Mouse (Mus musculus) adrenal gland, adult 10 weeks (tissue): Measurements from ENCODE around the gene Ints5. TPM values are rescaled to one million over a fixed set of nuclear protein-coding genes. Genes with fewer than 3 reads are reported as not detected.

Experiments
- polyA plus RNA-seq: library from polyadenylated mRNA; stranded (reverse); fragments of 350-450 nt; fragmentation: Illumina TruSeq; extraction: RNeasy Lipid Tissue Mini Kit (QIAGEN cat#74804); gene quantifications from one replicate; pipeline ENCODE4 v1.2.3, GENCODE M21; 2014; ENCODE audit warnings: low read depth, low replicate concordance

Ints5 gene
- polyA plus RNA-seq = 1.2 TPM

DNA sequence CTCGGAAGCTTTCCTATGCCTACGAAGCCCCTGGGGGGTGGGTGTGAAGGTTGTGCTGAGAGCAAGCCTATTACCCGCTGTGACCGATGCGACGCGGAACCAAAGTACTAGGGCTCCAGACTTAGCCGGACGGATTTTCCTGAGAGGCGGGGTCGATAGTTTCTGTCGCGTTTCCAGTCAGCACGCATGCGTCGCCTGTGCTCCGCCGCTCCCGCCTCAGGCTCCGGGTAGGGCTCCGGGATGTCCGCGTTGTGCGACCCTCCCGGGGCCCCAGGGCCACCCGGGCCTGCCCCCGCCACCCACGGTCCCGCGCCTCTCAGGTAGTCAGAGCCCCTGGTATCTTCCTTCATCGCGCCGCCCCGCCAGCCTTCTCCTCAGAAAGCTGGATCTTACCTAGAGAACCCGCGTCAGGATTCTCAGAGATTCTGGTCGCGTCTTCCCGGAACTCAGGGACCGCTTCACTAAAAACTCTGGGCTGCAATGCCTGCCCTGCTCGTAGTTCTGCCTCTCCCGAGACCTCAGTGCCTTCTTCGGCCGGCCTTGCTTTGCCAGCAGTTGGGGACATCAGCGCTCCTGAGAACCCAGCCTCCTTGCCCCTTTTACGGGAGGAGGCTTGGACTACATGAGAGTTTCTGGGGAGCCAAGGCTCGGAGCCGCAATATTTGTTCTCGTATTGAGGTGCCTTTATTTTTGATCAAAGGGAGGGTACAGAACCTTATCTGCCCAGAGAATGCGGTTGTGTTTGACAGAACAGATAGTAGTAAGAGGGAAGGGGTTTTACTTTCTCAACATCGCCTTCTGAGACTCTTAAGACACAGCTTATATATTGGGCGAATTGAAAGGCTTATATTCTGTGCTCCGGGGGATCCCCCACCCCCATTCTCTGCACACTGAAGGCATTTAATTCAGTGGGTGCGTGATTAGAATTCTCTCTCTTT is at the start of gene Ints5:
Gene Ints5 (plus strand): TSS at position 177 of the 938 bp plus-strand sequence.

DNA sequence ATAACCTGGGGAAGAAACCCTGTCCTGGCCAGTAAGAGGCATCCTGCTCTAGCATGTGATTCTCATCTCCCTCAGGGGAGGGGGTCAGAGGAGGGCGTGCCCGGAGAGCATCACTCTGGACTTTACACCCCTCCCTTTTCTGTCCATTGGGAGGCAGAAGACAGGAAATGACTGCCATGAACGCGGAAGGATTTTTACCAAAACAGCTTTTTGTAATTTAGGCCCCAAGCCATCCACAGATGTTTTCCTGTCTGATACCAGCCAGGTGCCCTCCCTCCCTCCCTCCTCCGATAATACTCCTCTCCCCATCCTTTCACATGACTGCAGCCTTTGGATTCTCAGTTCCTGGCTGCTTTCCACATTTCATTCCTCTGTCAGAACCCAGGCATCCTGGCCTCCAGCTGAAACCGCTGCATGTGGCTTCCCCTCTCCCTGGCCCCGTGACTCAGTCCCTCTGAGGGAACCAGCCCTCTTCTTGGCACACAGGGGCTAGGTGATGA is 42.4 kb upstream of the Ints5 start, which contains the start of gene Lrrn4cl:
Gene Lrrn4cl (plus strand): TSS at position 367 of the 500 bp plus-strand sequence.

DNA sequence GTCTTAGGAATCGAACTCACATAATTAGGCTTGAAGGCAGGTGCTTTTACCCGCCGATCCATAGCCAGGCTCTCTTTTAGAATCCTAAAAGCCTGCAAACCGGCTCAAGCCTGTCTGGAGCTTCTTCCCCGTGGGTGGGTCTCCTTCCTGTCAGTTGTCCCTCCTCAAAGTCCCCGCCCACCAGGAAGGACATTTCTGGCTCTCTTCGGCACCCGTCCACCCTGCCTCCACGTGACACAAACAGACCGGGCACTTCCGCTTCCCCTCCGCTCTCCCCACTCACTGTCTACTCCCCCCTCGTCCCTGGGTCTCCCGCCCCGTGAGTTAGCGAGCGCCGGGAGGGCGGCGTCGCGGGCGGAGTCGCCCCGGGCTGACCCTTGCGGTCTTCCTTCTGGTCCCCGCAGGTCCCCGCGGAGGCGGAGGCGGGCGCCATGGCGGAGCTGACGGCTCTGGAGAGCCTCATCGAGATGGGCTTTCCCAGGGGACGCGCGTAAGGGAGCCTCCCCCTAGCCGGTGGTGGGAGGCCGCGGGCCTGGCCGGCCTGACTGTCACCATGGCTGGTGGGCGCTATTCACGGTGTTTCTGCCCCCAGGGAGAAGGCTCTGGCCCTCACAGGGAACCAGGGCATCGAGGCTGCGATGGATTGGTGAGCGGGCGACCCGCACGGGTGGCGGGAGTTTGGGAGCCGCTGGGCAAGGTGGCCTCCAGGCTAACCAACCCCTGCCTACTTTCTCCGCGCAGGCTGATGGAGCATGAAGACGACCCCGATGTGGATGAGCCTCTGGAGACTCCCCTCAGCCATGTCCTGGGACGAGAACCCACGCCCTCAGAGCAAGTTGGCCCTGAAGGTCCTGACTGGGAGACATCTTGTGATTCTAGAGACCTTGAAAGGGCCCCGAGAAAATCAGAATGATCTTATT is 21.3 kb upstream of the Ints5 start, which contains the start of gene Ubxn1:
Gene Ubxn1 (plus strand): TSS at position 230 of the 920 bp plus-strand sequence.

DNA sequence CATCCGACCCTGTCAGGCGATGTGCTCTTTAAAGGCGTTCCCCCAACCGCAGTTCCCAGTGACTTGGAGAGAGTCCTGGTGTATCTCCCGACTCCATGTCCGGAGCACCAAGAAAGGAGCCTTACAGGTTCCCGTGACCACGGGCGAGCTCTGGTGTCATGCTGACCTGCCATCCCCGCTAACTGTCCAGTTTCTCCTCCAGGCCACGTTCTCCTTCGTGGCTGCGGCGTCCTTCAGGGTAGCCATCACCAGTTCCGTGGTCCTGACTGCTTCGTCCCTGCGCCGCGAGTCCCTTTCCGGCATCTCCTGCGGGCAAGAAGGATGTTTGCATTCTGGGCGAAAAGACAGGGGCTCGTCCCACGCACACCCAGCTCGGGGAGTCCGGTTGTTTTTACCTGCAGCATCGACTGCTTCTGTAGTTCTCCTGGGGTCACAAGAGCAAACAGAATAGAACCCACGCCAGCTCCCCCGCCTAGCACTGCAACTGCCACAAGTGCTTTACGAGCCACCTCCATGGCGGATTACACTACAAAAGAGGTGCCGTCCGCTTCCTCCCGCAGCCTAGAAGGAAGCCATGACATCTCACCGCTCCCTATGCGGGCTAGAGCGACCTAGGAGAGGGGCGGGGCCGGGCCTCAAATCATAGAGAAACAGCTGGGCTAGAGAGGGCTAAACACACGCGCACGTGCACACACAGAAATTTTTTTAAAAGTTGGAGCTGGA is 12.3 kb upstream of the Ints5 start, which contains the start of gene Uqcc3:
Gene Uqcc3 (minus strand): TSS at position 613 of the 723 bp plus-strand sequence.

DNA sequence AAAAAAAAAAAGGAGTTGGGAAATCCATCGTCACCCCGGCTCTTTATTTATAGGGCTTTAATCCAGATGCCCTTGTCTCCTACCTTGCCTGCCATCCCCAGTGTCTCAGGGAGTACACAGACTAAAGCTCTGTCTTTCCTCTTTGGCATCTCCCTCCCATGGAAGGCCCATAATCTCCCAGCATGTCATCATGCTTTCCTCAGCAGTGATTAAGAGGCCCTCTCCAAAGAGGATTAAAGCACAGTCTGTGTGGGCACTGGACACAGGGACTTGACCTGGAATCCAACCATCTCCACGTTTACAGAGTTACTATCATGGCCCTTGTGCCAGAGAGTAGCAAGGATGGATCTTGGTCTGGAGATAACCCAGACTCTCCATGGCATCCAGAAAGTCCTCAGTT is 9.2 kb upstream of the Ints5 start, which contains the start of the genes Lbhd1 and Gm49403:
Gene Lbhd1 (plus strand): TSS at position 117 of the 400 bp plus-strand sequence.
Gene Gm49403 (plus strand): TSS at position 315 of the 400 bp plus-strand sequence.

DNA sequence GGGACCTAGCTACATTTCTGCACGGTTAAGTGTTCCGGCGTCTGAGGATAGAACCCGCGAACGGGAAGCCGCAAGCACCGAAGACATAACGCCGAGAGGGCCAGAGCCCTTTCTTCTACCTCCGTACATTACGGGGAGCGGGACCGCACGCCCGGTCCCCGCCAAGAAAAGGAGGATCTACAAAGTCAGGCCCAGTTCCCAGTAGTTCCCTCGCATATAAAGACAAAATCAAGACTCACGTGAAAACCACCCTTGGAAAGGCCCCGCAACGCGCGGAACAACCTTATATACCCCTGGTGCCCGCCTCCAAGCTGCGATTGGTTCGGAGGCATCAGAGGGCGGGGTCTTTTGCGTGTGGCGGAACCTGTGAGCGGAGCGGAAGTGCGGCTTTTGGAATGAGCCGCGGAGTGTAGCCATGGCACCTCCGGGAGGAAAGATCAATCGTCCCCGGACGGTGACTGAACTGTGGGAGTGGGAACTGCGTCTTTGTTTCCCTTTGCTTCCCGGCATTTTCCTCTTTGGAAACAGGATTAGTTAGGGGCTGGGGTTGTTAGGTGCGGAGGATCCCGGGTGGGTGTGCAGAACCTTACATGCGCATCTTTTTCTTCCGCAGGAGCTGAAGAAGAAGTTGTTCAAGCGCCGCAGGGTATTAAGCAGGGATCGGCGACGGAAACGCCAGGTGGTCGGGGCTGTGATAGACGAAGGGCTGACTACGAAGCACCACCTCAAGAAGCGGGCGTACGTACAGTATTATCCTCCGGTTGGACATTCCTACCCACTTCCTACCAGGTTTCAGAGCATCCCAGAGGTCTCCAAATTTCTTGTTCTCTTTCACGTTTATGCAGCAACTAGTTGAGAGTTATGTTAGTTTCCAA is 4.1 kb upstream of the Ints5 start, which contains the start of the genes 1810009A15Rik and Gm49416:
Gene 1810009A15Rik (plus strand): TSS at position 343 of the 875 bp plus-strand sequence.
Gene Gm49416 (plus strand): TSS at position 416 of the 875 bp plus-strand sequence.

DNA sequence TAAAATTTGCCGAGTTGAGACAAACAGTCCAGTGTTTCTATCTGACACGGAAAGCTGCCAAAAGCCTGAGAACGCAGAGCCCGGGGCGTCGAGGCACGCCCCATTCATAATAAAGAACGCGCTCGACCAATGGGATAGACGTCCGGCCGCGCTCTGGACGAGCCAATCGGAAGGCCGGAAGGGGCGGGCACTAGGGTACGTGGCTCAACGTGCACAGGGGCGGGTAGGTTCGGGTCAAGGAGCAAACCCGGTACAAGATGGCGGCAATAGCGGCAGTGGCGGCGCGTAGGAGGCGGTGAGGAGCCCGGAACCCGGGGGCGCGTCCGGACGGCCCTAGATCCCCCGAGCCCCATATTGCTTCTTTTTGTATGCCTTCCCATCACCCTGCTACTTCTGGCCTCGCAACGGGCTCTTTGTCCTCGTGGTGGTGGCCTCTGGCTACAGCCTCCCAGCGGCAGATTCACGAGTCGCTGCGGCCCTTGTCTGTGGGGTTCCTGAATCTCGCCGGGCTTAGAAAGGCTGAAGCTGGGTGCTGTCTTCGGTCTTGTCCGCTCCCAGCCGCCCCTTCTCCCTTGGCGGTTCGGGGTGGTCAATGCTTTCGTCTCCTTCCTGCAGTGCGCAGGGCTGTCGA is 5.2 kb downstream of the Ints5 start, which contains the start of gene Ganab:
Gene Ganab (plus strand): TSS at position 207 of the 631 bp plus-strand sequence.

DNA sequence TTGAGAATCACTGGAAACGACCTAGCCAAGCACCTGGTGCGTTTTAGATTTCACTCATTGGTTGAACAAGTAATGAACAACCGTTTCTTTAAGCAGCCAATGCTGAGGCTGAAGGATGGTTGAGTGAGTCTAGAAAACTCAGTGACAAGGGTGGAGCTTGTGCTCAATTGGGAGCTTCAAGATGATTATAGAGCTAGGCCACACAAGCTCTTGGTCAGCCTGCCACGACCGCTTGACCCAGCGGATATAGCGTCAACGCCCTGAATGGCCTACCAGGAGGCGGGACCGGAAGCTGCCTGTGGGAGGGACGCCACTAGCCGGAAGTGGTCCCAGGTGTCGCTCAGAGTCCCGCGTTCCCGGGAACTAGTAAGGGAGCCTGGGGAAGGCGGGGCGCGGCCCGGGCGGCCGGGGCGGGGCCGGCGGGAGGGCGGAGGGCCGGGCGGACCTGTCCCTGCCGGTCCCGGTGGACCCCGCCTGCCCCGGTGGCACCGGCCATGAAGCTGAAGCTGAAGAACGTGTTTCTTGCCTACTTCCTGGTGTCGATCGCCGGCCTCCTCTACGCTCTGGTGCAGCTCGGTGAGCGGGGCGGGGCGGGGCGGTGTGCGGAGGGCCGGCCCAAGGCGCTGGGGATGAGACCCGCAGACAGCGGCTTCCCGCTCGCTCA is 27.4 kb downstream of the Ints5 start, which contains the start of gene B3gat3:
Gene B3gat3 (plus strand): TSS at position 302 of the 664 bp plus-strand sequence.

DNA sequence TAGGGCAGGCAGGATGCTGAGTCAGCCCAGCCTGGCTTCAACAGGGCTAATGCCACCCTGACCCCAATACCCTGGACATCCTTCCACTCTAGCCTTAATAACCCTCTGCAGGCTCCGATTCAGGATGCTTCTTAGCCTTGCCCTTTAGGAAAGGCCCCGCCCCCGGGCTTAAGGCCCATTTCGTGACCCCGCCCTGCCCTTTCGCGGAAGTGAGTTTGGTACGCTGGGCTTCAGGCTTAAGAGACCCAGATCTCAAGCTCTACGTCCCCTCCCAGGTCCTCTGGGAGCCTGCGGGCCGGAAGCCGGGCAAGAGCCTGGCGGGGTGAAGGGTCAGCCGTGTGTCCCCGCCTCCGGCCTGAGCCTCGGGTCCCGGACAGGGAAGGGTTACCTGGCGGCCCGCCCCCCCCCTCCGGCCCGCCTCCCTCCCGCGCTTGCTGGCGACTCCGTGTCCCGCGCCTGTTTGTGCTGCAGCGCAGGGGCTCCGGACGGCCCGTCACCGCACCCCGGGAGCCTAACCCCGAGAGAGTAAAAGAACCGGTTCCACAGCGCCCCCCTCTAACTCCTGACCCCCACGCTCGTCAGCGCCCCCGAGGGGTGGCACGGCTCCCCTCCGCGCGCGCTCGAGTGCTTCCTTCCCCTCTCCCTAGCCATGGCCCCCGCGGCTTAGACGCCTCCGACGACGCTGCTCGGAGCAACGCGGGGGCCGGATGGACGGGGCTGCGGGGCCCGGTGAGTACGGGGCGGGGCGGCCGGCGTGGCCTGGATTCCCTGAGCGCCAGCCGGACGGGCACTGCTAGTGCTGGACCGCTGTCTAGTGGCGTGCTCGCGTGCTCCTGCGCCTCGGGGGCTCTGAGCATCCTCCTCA is 36.7 kb downstream of the Ints5 start, which contains the start of the genes Rom1 and Eml3:
Gene Rom1 (minus strand): TSS at position 133 of the 865 bp plus-strand sequence.
Gene Eml3 (plus strand): TSS at position 329 of the 865 bp plus-strand sequence.

DNA sequence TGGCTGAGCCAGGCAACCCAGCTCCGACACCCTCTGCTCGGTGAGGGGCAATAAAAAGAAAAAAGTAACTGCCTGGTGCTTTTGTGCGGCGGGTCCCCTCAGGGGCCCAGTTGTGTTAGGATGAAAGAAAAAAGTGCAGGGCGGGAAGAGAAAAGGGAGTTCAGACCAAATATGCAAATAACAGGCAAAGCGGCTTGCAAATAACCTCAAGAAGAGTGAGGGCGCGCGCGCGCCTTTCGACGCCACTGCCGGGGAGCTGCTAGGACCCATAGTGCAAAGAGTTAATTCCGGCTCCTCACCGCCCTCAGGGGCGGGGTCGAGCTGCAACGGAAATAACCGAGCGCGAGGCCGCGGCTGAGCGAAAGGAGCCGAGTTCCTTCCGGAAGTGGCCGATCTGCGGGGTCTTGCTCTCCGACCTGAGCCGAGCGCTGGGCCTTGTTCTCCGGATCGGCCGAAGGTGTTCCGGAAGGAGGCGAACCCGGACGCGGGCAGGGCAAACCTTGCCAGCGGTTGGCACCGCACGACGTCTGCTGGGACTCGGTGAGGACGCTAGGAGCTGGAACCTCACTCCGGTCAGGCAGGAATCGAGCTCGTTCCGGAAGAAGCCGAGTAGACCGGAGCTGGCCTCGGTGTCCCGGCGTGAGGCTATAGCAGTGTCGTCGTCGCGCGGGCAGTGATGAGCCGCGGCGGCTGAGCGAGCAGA is 48.9 kb downstream of the Ints5 start, which contains the start of gene Mta2:
Gene Mta2 (plus strand): TSS at position 361 of the 703 bp plus-strand sequence.

Other genes with a start within 250 kb of the Ints5 start
- 0.23 TPM for gene Chrm1, start 229.2 kb upstream of the Ints5 start, polyA plus RNA-seq
- 163 TPM for gene Slc3a2, start 169.6 kb upstream of the Ints5 start, polyA plus RNA-seq
- gene Wdr74, start 157.2 kb upstream of the Ints5 start, polyA plus RNA-seq = 15.5 TPM
- not detected for gene 1700092M07Rik, start 152.3 kb upstream of the Ints5 start, polyA plus RNA-seq
- gene Stx5a, start 151.6 kb upstream of the Ints5 start, polyA plus RNA-seq = 63.2 TPM
- gene Nxf1, start 135.9 kb upstream of the Ints5 start, polyA plus RNA-seq = 68.2 TPM
- gene Tmem223, start 122.0 kb upstream of the Ints5 start, polyA plus RNA-seq = 50.0 TPM
- 51.8 TPM for gene Tmem179b, start 118.5 kb upstream of the Ints5 start, polyA plus RNA-seq
- gene Taf6l, start 106.6 kb upstream of the Ints5 start, polyA plus RNA-seq = 1.4 TPM
- 94.7 TPM for gene Polr2g, start 94.4 kb upstream of the Ints5 start, polyA plus RNA-seq
- 0.47 TPM for gene Zbtb3, start 90.5 kb upstream of the Ints5 start, polyA plus RNA-seq
- 87.3 TPM for gene Ttc9c, start 73.7 kb upstream of the Ints5 start, polyA plus RNA-seq
- 117 TPM for gene Hnrnpul2, start 73.0 kb upstream of the Ints5 start, polyA plus RNA-seq
- not detected for gene AC129217.1, start 63.2 kb upstream of the Ints5 start, polyA plus RNA-seq
- gene Bscl2, start 55.5 kb upstream of the Ints5 start, polyA plus RNA-seq = 24.6 TPM
- 2.2 TPM for gene Gng3, start 53.8 kb upstream of the Ints5 start, polyA plus RNA-seq
- 3.3 TPM for gene Lrrn4cl, start 42.2 kb upstream of the Ints5 start, polyA plus RNA-seq
- 25.3 TPM for gene Ubxn1, start 21.5 kb upstream of the Ints5 start, polyA plus RNA-seq
- gene Uqcc3, start 12.1 kb upstream of the Ints5 start, polyA plus RNA-seq = 3.3 TPM
- gene Lbhd1, start 9.3 kb upstream of the Ints5 start, polyA plus RNA-seq = 76.6 TPM
- gene Gm49403, start 9.1 kb upstream of the Ints5 start, polyA plus RNA-seq = not detected
- 7.9 TPM for gene 1810009A15Rik, start 4.2 kb upstream of the Ints5 start, polyA plus RNA-seq
- not detected for gene Gm49416, start 4.1 kb upstream of the Ints5 start, polyA plus RNA-seq
- 97.8 TPM for gene Ganab, start 5.1 kb downstream of the Ints5 start, polyA plus RNA-seq
- gene B3gat3, start 27.4 kb downstream of the Ints5 start, polyA plus RNA-seq = 11.3 TPM
- gene Rom1, start 36.4 kb downstream of the Ints5 start, polyA plus RNA-seq = 3.3 TPM
- 7.1 TPM for gene Eml3, start 36.5 kb downstream of the Ints5 start, polyA plus RNA-seq
- 70.1 TPM for gene Mta2, start 48.9 kb downstream of the Ints5 start, polyA plus RNA-seq
- 2.8 TPM for gene Tut1, start 60.8 kb downstream of the Ints5 start, polyA plus RNA-seq
- 77.3 TPM for gene Eef1g, start 74.0 kb downstream of the Ints5 start, polyA plus RNA-seq
- gene Ahnak, start 96.3 kb downstream of the Ints5 start, polyA plus RNA-seq = 34.2 TPM
- 1.8 TPM for gene Scgb1a1, start 195.0 kb downstream of the Ints5 start, polyA plus RNA-seq
- gene Asrgl1, start 242.6 kb downstream of the Ints5 start, polyA plus RNA-seq = 14.8 TPM